Mouse (Mus musculus) small intestine, adult 2 months (tissue): ENCODE data around the gene Krt2.

ENCODE experiments used
- CTCF ChIP-seq: fragments of 200-500 bp; IDR thresholded peaks from 2 replicates; pipeline ENCODE4 v1.5.1; 2012; ENCODE audit warnings: low read depth, mild to moderate bottlenecking, control low read depth, inconsistent platforms, low read length, moderate library complexity, mixed read lengths; ENCODE audit not compliant: insufficient replicate concordance, insufficient read length; ENCODE audit errors: extremely low read depth
- POLR2A ChIP-seq: fragments of 200-500 bp; IDR thresholded peaks from 2 replicates; pipeline ENCODE4 v1.6.1; 2012; ENCODE audit warnings: low read depth, mild to moderate bottlenecking, control low read depth, inconsistent platforms, low read length, moderate library complexity

GRCm38 (mm10) chr15:101829441-101829840 is 11.5 kb upstream of the Krt2 start:
- TF ChIP-seq POLR2A (no peak), CTCF (no peak)
